8 mouse cellular contexts compared by ENCODE assay signal in the genomic region with DNA sequence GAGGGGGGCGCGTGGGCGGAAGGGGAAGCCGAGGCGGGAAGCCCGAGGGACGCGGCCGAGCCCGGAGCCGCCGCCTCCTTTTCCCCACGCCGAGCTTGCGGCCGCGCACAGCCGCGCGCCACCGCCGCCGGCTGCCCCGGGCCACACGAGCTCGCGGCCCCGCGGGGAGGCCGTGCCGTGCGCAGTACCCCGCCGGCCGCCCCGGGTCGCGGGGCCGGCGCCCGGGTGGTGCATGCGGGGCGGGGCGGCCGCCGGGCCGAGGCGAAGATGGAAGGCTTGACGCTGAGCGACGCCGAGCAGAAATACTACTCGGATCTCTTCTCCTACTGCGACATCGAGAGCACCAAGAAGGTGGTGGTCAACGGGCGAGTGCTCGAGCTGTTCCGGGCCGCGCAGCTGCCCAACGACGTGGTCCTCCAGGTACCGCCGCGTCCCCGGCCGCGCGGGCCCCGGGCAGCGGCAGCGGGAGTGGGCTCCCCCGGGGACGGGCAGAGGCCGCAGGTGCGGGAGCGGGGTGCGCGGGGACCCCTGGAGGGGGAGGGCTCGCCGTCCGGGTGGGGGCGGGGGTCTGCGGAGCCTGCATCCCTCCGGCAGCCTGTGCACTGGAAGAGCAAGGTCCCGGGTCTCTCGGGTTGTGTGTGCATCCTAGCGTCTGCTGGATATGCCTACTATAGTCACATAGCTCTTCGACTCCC. TPM values are rescaled to one million over a fixed set of nuclear protein-coding genes. Genes with fewer than 3 reads are reported as not detected.
A peak's percentile ranks its signal among the peaks of the same experiment; 100 is the strongest.
DNase-seq lines count a peak whose midpoint lies in the region; ATAC-seq and TF ChIP-seq lines count a peak whose summit lies in the region.

A gene (plus strand): TSS at position 166 of the 695 bp plus-strand sequence.

- peaks cover 6 to 25% of the 10 kb centered on the region in 2 experiments for H3K4me1 ChIP-seq in MEL (ENCODE audit: control insufficient read depth in 1 of 2, insufficient read depth in 2 of 2, low read length in 2 of 2)
- H3K4me1 ChIP-seq in intestine, embryonic 14.5 days (replicated peaks; ENCODE audit: control insufficient read depth, insufficient read depth, low read length): peaks cover 14% of the 10 kb centered on the region
- peaks cover 6% of the 10 kb centered on the region for H3K4me1 ChIP-seq in liver, embryonic 16.5 days (ENCODE audit: control insufficient read depth, low read depth, low read length)

- intact Hi-C loops in gastrocnemius, postnatal 14 days (cut with DNase I; ENCODE audit: low total_unique reads): loop anchor here (2.0 to 5.0 kb wide), 2 partner anchors 46 to 141 kb away; no protein-coding TSS in a partner anchor

- TF ChIP-seq EP300 in MEL (IDR thresholded peaks at IDR 0.05; ENCODE audit: low read depth in 1 of 2, low read length in 2 of 2): no peak

- no peaks in the 10 kb centered on the region for H3K27me3 ChIP-seq in MEL (ENCODE audit: control insufficient read depth in 1 of 2, insufficient read depth in 2 of 2, low read length in 2 of 2)
- no peaks in the 10 kb centered on the region for H3K27me3 ChIP-seq in intestine, embryonic 14.5 days (replicated peaks; ENCODE audit: control insufficient read depth, insufficient read depth, low read length)
- no peaks in the 10 kb centered on the region for H3K27me3 ChIP-seq in liver, embryonic 16.5 days (ENCODE audit: control insufficient read depth, insufficient read depth, low read depth, low read length)

- no peak; a peak in 1 of 4 replicates for TF ChIP-seq POLR2A in MEL (IDR thresholded peaks at IDR 0.05; ENCODE audit: control insufficient read depth in 1 of 2, insufficient read depth in 1 of 2, low read depth in 1 of 2, low read length in 2 of 2, poor library complexity in 1 of 2)

- no peak for TF ChIP-seq RAD21 in MEL (IDR thresholded peaks at IDR 0.05; ENCODE audit: low read depth, low read length)

- no peaks in the 10 kb centered on the region for H3K9me3 ChIP-seq in MEL (replicated peaks; ENCODE audit: insufficient read depth, low read length)
- H3K9me3 ChIP-seq in intestine, embryonic 14.5 days (ENCODE audit: control insufficient read depth, low read length): no peaks in the 10 kb centered on the region
- H3K9me3 ChIP-seq in liver, embryonic 16.5 days (replicated peaks; ENCODE audit: control insufficient read depth, low read length): no peaks in the 10 kb centered on the region

- peak within 1 kb of the TSS; percentile 64 for H3K27ac ChIP-seq in MEL (ENCODE audit: control insufficient read depth, low read depth, low read length)
- H3K27ac ChIP-seq in intestine, embryonic 14.5 days (ENCODE audit: low read depth): peak within 1 kb of the TSS; percentile 86
- peak within 1 kb of the TSS; percentile 75 for H3K27ac ChIP-seq in liver, embryonic 16.5 days (ENCODE audit: low read length)

- DNase-seq in cerebellum, adult 11 months: peak; percentile 36
- no peak for DNase-seq in cerebellum, adult 8-10 months
- peak; percentile 32 for DNase-seq in MEL (ENCODE audit: low read depth, low spot score)
- peak; percentile 52 for DNase-seq in embryo, embryonic 10 days (ENCODE audit: low spot score)
- peak; percentile 39 for DNase-seq in gastrocnemius, postnatal 14 days
- peak; percentile 85 for DNase-seq in intestine, embryonic 14.5 days (ENCODE audit: low spot score)
- DNase-seq in right cerebral cortex, adult 2 months (ENCODE audit: low spot score in 2 of 2): peak; percentile 22 to 36

- peak within 1 kb of the TSS; percentile 99 for H3K9ac ChIP-seq in MEL (ENCODE audit: control insufficient read depth, low read depth, low read length, poor library complexity, severe bottlenecking)
- H3K9ac ChIP-seq in intestine, embryonic 14.5 days (ENCODE audit: low read length): peak within 1 kb of the TSS; percentile 93
- peak within 1 kb of the TSS; percentile 83 for H3K9ac ChIP-seq in liver, embryonic 16.5 days (ENCODE audit: low read depth, low read length)

- H3K36me3 ChIP-seq in MEL (ENCODE audit: control insufficient read depth in 1 of 2, insufficient read depth in 2 of 2, low read length in 2 of 2): peaks cover 0 to 32% of the 10 kb centered on the region in 2 experiments; a peak in 2 of 4 replicates
- no peaks in the 10 kb centered on the region for H3K36me3 ChIP-seq in intestine, embryonic 14.5 days (ENCODE audit: control insufficient read depth, insufficient read depth, low read length)
- H3K36me3 ChIP-seq in liver, embryonic 16.5 days (ENCODE audit: control insufficient read depth, insufficient read depth): no peaks in the 10 kb centered on the region

- H3K79me2 ChIP-seq in MEL (ENCODE audit: control insufficient read depth, insufficient read depth, low read length, poor library complexity): peaks cover 48% of the 10 kb centered on the region

- H3K4me2 ChIP-seq in intestine, embryonic 14.5 days (ENCODE audit: low read length): peak within 1 kb of the TSS; percentile 83
- peak within 1 kb of the TSS; percentile 88 for H3K4me2 ChIP-seq in liver, embryonic 16.5 days (ENCODE audit: low read depth, low read length)

- 1% methylated on average over 60 of the region's 90 CpGs for WGBS in intestine, embryonic 14.5 days
- under 1% methylated on average over 78 of the region's 90 CpGs for WGBS in liver, embryonic 16.5 days (ENCODE audit: insufficient replicate concordance)

- peak; percentile 78 for ATAC-seq in intestine, embryonic 14.5 days (replicated peaks; ENCODE audit: low FRiP score, low TSS enrichment, low read depth)
- peak; percentile 78 for ATAC-seq in liver, embryonic 16.5 days (ENCODE audit: low read depth)

- peak within 1 kb of the TSS; percentile 90 to 99 for H3K4me3 ChIP-seq in MEL (ENCODE audit: control insufficient read depth in 1 of 2, insufficient read depth in 1 of 2, low read depth in 2 of 2, low read length in 2 of 2)
- H3K4me3 ChIP-seq in intestine, embryonic 14.5 days (ENCODE audit: low read depth, low read length): peak within 1 kb of the TSS; percentile 93
- H3K4me3 ChIP-seq in liver, embryonic 16.5 days (ENCODE audit: low read depth, low read length): peak within 1 kb of the TSS; percentile 84

- TF ChIP-seq CTCF in MEL (IDR thresholded peaks at IDR 0.05 in 2 of 3, conservative IDR thresholded peaks at IDR 0.05 in 1 of 3; ENCODE audit: control insufficient read depth in 1 of 3, insufficient read depth in 1 of 3, low read depth in 2 of 3, low read length in 3 of 3, poor library complexity in 1 of 3, severe bottlenecking in 1 of 3): no peak

TF ChIP-seq in MEL, 35 proteins besides CTCF, POLR2A, EP300 and RAD21:
- 0 out of 2 replicates have a peak, but pooled peaks have one; percentile 16 for TF ChIP-seq MXI1 (IDR thresholded peaks at IDR 0.05; ENCODE audit: low read depth, low read length)
- TF ChIP-seq MAZ (IDR thresholded peaks at IDR 0.05; ENCODE audit: low read depth, low read length): no peak

RNA-seq across cellular contexts. Expression of the gene that starts here (rescaled TPM):
- 40.0 and 41.2 TPM in 2 replicates for total RNA-seq in MEL (2012; rRNA removed)
- polyA plus RNA-seq in MEL (2012; ENCODE audit: insufficient read depth in 1 of 2, insufficient read length in 2 of 2, low read depth in 1 of 2, low replicate concordance in 2 of 2, missing spikeins in 1 of 2): 10 to 100 TPM in 1 of 2 experiments, not detected in 1; 80.3 TPM
- total RNA-seq in gastrocnemius, postnatal 14 days (2021): 10 to 100 TPM; 23.0 to 29.6 TPM
- 18.3 and 19.8 TPM in 2 replicates for polyA plus RNA-seq in intestine, embryonic 14.5 days (2014; fragmentation: Nextera tagmentation; extraction: Ambion mirVana)
- polyA plus RNA-seq in liver, embryonic 16.5 days (2015; fragmentation: Nextera tagmentation; extraction: Ambion mirVana): 2.7 and 3.0 TPM in 2 replicates
